Mouse (Mus musculus) effector memory CD4-positive, alpha-beta T cell, adult 5 months (primary cell): Measurements from ENCODE around the gene Bpgm. TPM values are rescaled to one million over a fixed set of nuclear protein-coding genes. Genes with fewer than 3 reads are reported as not detected.

ENCODE experiments used
- polyA plus RNA-seq: library from polyadenylated mRNA; unstranded; fragments of 100-300 nt; shearing (Covaris generic); gene quantifications from one replicate; pipeline ENCODE4 v1.2.1, GENCODE M21; 2017

The Bpgm gene
- polyA plus RNA-seq, result 29.5 TPM

DNA sequence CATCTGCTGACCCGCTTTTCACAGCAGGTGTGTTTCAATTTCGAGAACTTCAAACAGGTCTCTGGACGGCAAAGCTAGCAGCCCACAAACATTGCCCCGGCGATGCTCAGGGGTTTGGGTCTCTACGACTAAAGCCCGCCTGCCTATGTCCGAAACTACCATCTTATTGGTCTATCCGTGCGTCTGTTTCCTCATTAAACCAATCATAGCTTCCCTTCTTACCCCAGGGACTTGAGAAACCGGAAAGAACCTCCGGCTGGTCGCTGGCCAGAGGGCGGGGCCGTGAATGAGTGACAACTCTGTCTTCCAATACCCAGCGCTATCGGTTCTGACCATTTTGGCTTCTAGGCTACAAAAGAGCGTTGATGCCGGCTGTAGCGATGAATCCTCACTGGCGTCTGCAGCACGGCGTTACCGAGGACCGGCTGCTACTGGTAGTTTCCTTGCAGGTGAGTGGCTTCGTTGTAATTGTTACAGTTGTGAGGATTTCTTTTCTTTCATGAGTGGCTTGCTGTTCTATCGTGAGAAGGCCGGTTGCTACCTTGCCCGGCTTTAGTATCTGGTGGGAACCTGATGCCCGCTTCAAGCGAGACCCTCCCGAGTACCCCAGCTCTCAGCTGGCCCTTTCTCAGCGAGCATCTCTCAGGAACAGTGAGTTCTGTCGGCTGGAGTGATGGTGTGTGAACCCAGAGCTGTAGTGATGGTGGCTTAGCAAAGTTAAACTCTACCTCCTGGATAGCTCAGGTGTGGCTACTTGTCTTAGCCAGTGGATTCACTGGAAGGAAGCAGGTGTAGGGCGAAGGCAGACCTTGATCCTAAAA, at the start of gene Bpgm:
Gene Bpgm (plus strand): TSS at position 234 of the 821 bp plus-strand sequence.

Other genes starting within 250 kb of the Bpgm start
- gene Akr1b3, start 158.7 kb upstream of the Bpgm start, polyA plus RNA-seq, result 301 TPM
- gene Akr1b8, start 122.1 kb upstream of the Bpgm start, polyA plus RNA-seq, result 1.3 TPM
- gene Akr1b10, start 92.0 kb upstream of the Bpgm start, polyA plus RNA-seq, result 38.5 TPM
- gene Akr1b7, start 63.9 kb upstream of the Bpgm start, polyA plus RNA-seq, result not detected
- not detected for gene Cald1, start 122.3 kb downstream of the Bpgm start, polyA plus RNA-seq